Mouse (Mus musculus): ENCODE results near the gene Hivep1. TPM values are rescaled to one million over a fixed set of nuclear protein-coding genes. Genes with fewer than 3 reads are reported as not detected.

Hivep1 gene
- polyA plus RNA-seq, 1 experiment from 2014 or later = 12.1 TPM

DNA sequence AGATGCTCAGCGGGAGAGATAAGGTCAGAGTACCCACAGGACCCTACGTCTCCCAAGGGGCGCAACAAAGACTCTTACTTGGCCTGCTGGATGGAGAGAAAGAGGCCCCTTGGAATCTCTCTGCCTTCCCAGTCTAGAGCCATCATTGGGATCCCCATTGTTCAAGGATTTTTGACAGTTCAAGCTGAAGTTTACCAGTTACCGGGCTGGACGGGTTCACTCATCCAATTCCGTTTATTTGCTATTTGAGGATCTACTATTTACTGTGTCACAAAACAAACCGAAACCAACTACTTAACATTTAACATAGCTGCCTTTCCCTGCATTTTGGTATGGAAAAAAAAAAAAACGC, 2.1 kb upstream of the Hivep1 start:
- no peaks in the 10 kb centered on the region for H3K9me3 ChIP-seq (ENCODE audit: low read depth, low read length)
- peak overlapping the region; percentile 89 for H3K4me3 ChIP-seq (ENCODE audit: low read depth, low read length)
- TF ChIP-seq CTCF (IDR thresholded peaks at IDR 0.05; ENCODE audit: low read depth) = no peak
- peaks cover 3% of the 10 kb centered on the region for H3K4me1 ChIP-seq (ENCODE audit: insufficient read depth)
- no peak for DNase-seq
- H3K36me3 ChIP-seq (ENCODE audit: insufficient read depth) = no peaks in the 10 kb centered on the region
- peak overlapping the region; percentile 94 for H3K27ac ChIP-seq (ENCODE audit: low read depth)
- peak overlapping the region; percentile 80 for H3K9ac ChIP-seq
- no peak for ATAC-seq (ENCODE audit: insufficient read depth)
- peak overlapping the region; percentile 78 for H3K4me2 ChIP-seq
- WGBS = 1% methylated on average over 8 of the region's 8 CpGs
- no peaks in the 10 kb centered on the region for H3K27me3 ChIP-seq (ENCODE audit: insufficient read depth, low read length)

DNA sequence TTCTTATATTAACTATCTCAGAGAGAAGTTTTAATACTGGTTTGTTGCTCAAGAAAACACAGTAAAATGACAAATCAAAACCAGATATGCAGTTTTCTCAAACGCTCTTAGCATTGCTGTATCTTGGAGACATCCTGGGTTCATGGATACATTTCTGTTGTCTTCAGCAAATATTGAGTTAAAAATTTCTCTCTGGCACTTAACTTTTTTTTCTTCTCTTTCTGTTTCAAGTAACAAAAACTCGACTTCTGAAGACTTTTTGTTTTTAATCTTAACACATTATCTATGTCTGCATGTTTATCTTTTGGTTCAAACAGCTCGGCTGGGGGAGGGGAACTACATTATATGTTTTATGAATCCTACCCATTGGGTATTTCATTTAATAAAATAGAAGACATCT, 1.7 kb upstream of the Hivep1 start:
- 3% methylated on average over 3 of the region's 3 CpGs for WGBS
- Histone ChIP-seq H3K4me3 (ENCODE audit: low read depth, low read length) (peak overlapping the region; percentile 89), H3K9ac (no peak overlapping the region; the same call in 1 of the 2 replicates), H3K36me3 (ENCODE audit: insufficient read depth) (no peaks in the 10 kb centered on the region), H3K27me3 (ENCODE audit: insufficient read depth, low read length) (no peaks in the 10 kb centered on the region), H3K4me2 (peak overlapping the region; percentile 78), H3K27ac (ENCODE audit: low read depth) (peak overlapping the region; percentile 98), H3K4me1 (ENCODE audit: insufficient read depth) (peaks cover 3% of the 10 kb centered on the region), H3K9me3 (ENCODE audit: low read depth, low read length) (no peaks in the 10 kb centered on the region)
- ATAC-seq (ENCODE audit: insufficient read depth) (no peak), DNase-seq (peak; percentile 63)
- TF ChIP-seq CTCF (IDR thresholded peaks at IDR 0.05; ENCODE audit: low read depth) = no peak

- under 1% methylated on average over 10 of the region's 10 CpGs for WGBS
- H3K9ac ChIP-seq = peak overlapping the region; percentile 49
- DNase-seq (no peak), ATAC-seq (ENCODE audit: insufficient read depth) (no peak)
- H3K9me3 ChIP-seq (ENCODE audit: low read depth, low read length) = no peaks in the 10 kb centered on the region
- peak overlapping the region; percentile 98 for H3K27ac ChIP-seq (ENCODE audit: low read depth)
- no peaks in the 10 kb centered on the region for H3K36me3 ChIP-seq (ENCODE audit: insufficient read depth)
- peaks cover 3% of the 10 kb centered on the region for H3K4me1 ChIP-seq (ENCODE audit: insufficient read depth)
- H3K4me3 ChIP-seq (ENCODE audit: low read depth, low read length) = peak overlapping the region; percentile 89
- peak overlapping the region; percentile 78 for H3K4me2 ChIP-seq
- no peaks in the 10 kb centered on the region for H3K27me3 ChIP-seq (ENCODE audit: insufficient read depth, low read length)
- TF ChIP-seq CTCF (IDR thresholded peaks at IDR 0.05; ENCODE audit: low read depth) = no peak
These were observed 980 bp upstream of the Hivep1 start for GRCm38 (mm10) chr13:42050880-42051201.

DNA sequence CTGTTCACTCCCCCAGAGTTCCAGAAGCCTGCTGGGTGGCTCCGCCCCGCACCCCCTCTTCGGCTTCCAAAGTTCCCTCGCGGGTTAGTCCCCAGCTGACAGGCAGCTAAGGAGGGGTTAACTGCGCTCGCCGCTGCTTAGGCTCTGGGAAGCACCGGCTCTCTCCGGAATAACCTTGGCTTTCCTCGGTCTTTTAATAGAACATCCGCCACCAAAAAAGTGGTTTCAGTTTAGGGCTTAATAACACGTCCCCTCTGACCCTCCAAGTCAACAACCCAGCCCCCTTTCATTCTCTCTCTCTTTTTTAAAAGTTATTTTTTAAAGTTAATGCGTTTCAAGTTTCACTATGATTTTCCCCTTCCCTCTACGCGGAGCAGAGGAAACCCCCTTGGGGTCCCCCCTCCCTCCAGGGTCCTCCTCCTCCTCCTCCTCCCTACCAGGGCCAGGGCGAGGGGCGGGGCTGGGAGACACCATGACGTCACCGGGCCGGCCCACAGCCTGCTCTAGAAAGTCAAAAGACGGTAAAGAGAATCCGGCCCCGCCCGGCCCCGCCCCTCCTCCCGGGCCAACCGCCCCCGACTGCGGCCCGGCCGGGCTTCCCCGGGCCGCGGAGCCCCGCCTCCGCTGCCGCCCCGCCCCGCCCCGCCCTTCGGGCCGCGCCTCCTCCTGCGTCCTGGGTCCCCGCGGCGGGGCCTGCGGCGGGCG, 467 bp upstream of the Hivep1 start:
- 1% methylated on average over 43 of the region's 51 CpGs for WGBS
- Histone ChIP-seq H3K9ac (peak overlapping the region; percentile 89), H3K27ac (ENCODE audit: low read depth) (peak overlapping the region; percentile 98), H3K9me3 (ENCODE audit: low read depth, low read length) (no peaks in the 10 kb centered on the region), H3K4me3 (ENCODE audit: low read depth, low read length) (peak overlapping the region; percentile 89), H3K36me3 (ENCODE audit: insufficient read depth) (peaks cover 2% of the 10 kb centered on the region), H3K4me2 (peak overlapping the region; percentile 87), H3K4me1 (ENCODE audit: insufficient read depth) (peaks cover 3% of the 10 kb centered on the region), H3K27me3 (ENCODE audit: insufficient read depth, low read length) (no peaks in the 10 kb centered on the region)
- ATAC-seq (ENCODE audit: insufficient read depth) (peak; percentile 82), DNase-seq (peak; percentile 97)
- no peak for TF ChIP-seq CTCF (IDR thresholded peaks at IDR 0.05; ENCODE audit: low read depth)

GRCm38 (mm10) chr13:42052696-42053541, 1.1 kb downstream of the Hivep1 start:
- peak; percentile 21; the same call in 1 of the 2 replicates for TF ChIP-seq CTCF (IDR thresholded peaks at IDR 0.05; ENCODE audit: low read depth)
- peak; percentile 69 for ATAC-seq (ENCODE audit: insufficient read depth)
- Histone ChIP-seq H3K4me3 (ENCODE audit: low read depth, low read length) (peak overlapping the region; percentile 89), H3K36me3 (ENCODE audit: insufficient read depth) (peaks cover 13% of the 10 kb centered on the region), H3K9me3 (ENCODE audit: low read depth, low read length) (no peaks in the 10 kb centered on the region), H3K27me3 (ENCODE audit: insufficient read depth, low read length) (no peaks in the 10 kb centered on the region), H3K4me2 (peak overlapping the region; percentile 87), H3K9ac (peak overlapping the region; percentile 89), H3K4me1 (ENCODE audit: insufficient read depth) (peaks cover 3% of the 10 kb centered on the region), H3K27ac (ENCODE audit: low read depth) (peak overlapping the region; percentile 98)
- DNase-seq = peak; percentile 88
- under 1% methylated on average over 41 of the region's 41 CpGs for WGBS

DNA sequence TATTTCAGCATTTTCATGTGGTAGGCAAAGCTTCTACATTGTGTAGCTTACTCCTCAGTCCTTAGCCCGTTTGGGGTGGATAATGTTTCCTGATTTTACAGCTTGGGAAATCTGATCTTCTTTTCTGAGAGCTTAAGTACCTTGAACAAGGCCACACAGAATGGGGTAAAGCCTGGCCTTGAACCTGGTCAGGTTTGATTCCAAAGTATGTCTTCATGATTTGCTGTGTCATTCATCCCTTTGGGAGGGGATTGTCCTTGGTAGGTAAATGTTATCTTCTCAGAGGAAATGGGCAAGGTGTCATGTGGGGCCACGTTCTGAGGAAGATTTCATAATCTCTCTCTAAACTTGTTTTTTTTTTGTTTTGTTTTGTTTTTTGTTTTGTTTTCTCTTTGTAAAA, 1.8 kb downstream of the Hivep1 start:
- Histone ChIP-seq H3K36me3 (ENCODE audit: insufficient read depth) (peaks cover 17% of the 10 kb centered on the region), H3K27me3 (ENCODE audit: insufficient read depth, low read length) (no peaks in the 10 kb centered on the region), H3K9me3 (ENCODE audit: low read depth, low read length) (no peaks in the 10 kb centered on the region), H3K4me3 (ENCODE audit: low read depth, low read length) (peak overlapping the region; percentile 89), H3K9ac (peak overlapping the region; percentile 89), H3K4me1 (ENCODE audit: insufficient read depth) (peaks cover 3% of the 10 kb centered on the region), H3K4me2 (peak overlapping the region; percentile 87), H3K27ac (ENCODE audit: low read depth) (0 out of 2 replicates have a peak overlapping the region, but pooled peaks have one; percentile 98)
- whole genome bisulfite sequencing = 22% methylated on average over 2 of the region's 2 CpGs
- ATAC-seq (ENCODE audit: insufficient read depth) = no peak
- TF ChIP-seq CTCF (IDR thresholded peaks at IDR 0.05; ENCODE audit: low read depth) = no peak
- peak; percentile 13 for DNase-seq

- Histone ChIP-seq H3K9ac (no peak overlapping the region), H3K4me3 (ENCODE audit: low read depth, low read length) (no peak overlapping the region), H3K4me2 (0 out of 2 replicates have a peak overlapping the region, but pooled peaks have one; percentile 8), H3K27me3 (ENCODE audit: insufficient read depth, low read length) (no peaks in the 10 kb centered on the region), H3K4me1 (ENCODE audit: insufficient read depth) (peaks cover 3% of the 10 kb centered on the region), H3K27ac (ENCODE audit: low read depth) (no peak overlapping the region), H3K36me3 (ENCODE audit: insufficient read depth) (peaks cover 17% of the 10 kb centered on the region), H3K9me3 (ENCODE audit: low read depth, low read length) (no peaks in the 10 kb centered on the region)
- ATAC-seq (ENCODE audit: insufficient read depth) (no peak), DNase-seq (no peak)
- 37% methylated on average over 3 of the region's 3 CpGs for whole genome bisulfite sequencing
- TF ChIP-seq CTCF (IDR thresholded peaks at IDR 0.05; ENCODE audit: low read depth) = no peak
These were observed 2.3 kb downstream of the Hivep1 start for GRCm38 (mm10) chr13:42054138-42054537.
